26 mouse cellular contexts compared by ENCODE assay signal in genomic region chr7:126338906-126339305, GRCm38 (mm10). TPM values are rescaled to one million over a fixed set of nuclear protein-coding genes. Genes with fewer than 3 reads are reported as not detected.
DNase-seq lines count a peak whose midpoint lies in the region; ATAC-seq and TF ChIP-seq lines count a peak whose summit lies in the region.
"Had no signal": no experiment of that assay in that cellular context is flagged by ENCODE, and none has a peak within 500 bp of the region (broad histone marks: within the 10 kb centered on the region; RNA-seq: fewer than 3 reads in every experiment).

No protein-coding gene starts in this region.

- ATAC-seq in heart, embryonic 14.5 days (ENCODE audit: insufficient number of reproducible peaks, insufficient read depth, low FRiP score, low read depth), result no peak
- ATAC-seq in hindbrain, embryonic 13.5 days (ENCODE audit: low FRiP score), result no peak
- ATAC-seq: forebrain, embryonic 15.5 days; intestine, postnatal 0 days; lung, postnatal 0 days had no signal

- no peak overlapping the region for H3K4me2 ChIP-seq in heart, embryonic 14.5 days (ENCODE audit: low read length)
- no peak overlapping the region for H3K4me2 ChIP-seq in hindbrain, embryonic 13.5 days
- H3K4me2 ChIP-seq: forebrain, embryonic 15.5 days; hindbrain, embryonic 14.5 days; limb, embryonic 15.5 days; liver, embryonic 13.5 days had no signal

- no peak for TF ChIP-seq CTCF in thymus, adult 2 months (IDR thresholded peaks at IDR 0.05; ENCODE audit: borderline replicate concordance, control insufficient read depth, extremely low read depth, insufficient read depth, low read length, poor library complexity)

- H3K27ac ChIP-seq in heart, embryonic 14.5 days (replicated peaks in 1 of 2; ENCODE audit: control insufficient read depth in 1 of 2, insufficient read depth in 1 of 2, low read depth in 2 of 2, low read length in 2 of 2), result peak overlapping the region; percentile 19 to 37; a peak in 3 of 4 replicates
- peak overlapping the region; percentile 98 for H3K27ac ChIP-seq in thymus, adult 2 months (ENCODE audit: control insufficient read depth, insufficient read depth, low read length)
- H3K27ac ChIP-seq in hindbrain, embryonic 13.5 days, result no peak overlapping the region
- H3K27ac ChIP-seq: forebrain, embryonic 15.5 days; gastrocnemius, adult 2 months; hindbrain, embryonic 14.5 days; limb, embryonic 10.5 days; limb, embryonic 15.5 days; liver, embryonic 13.5 days; macrophage had no signal

- no peaks in the 10 kb centered on the region for H3K27me3 ChIP-seq in heart, embryonic 14.5 days (ENCODE audit: control insufficient read depth, insufficient read depth, low read length)
- no peaks in the 10 kb centered on the region for H3K27me3 ChIP-seq in thymus, adult 2 months (ENCODE audit: control insufficient read depth, insufficient read depth, low read length)
- 0 out of 2 replicates have a peak, but pooled peaks cover 3% of the 10 kb centered on the region for H3K27me3 ChIP-seq in hindbrain, embryonic 13.5 days
- H3K27me3 ChIP-seq: forebrain, embryonic 15.5 days; limb, embryonic 15.5 days; liver, embryonic 13.5 days had no signal

- H3K4me1 ChIP-seq in heart, embryonic 14.5 days (ENCODE audit: control insufficient read depth in 2 of 2, insufficient read depth in 2 of 2, low read length in 2 of 2), result peaks cover 6 to 13% of the 10 kb centered on the region in 2 experiments
- H3K4me1 ChIP-seq in thymus, adult 2 months (replicated peaks; ENCODE audit: control insufficient read depth, insufficient read depth, low read length), result peaks cover 39% of the 10 kb centered on the region
- no peaks in the 10 kb centered on the region for H3K4me1 ChIP-seq in hindbrain, embryonic 13.5 days (replicated peaks)
- H3K4me1 ChIP-seq: forebrain, embryonic 15.5 days; limb, embryonic 10.5 days had no signal

- no peaks in the 10 kb centered on the region for H3K9me3 ChIP-seq in heart, embryonic 14.5 days (ENCODE audit: control insufficient read depth, low read length)
- H3K9me3 ChIP-seq in hindbrain, embryonic 13.5 days, result no peaks in the 10 kb centered on the region
- H3K9me3 ChIP-seq: forebrain, embryonic 15.5 days; G1E; limb, embryonic 10.5 days; limb, embryonic 15.5 days; liver, embryonic 13.5 days had no signal

- 73% methylated on average over 8 of the region's 8 CpGs for WGBS in heart, embryonic 14.5 days
- WGBS in thymus, adult 2 months, result 74% methylated on average over 8 of the region's 8 CpGs
- WGBS in hindbrain, embryonic 13.5 days, result 88% methylated on average over 8 of the region's 8 CpGs

- H3K9ac ChIP-seq in heart, embryonic 14.5 days (ENCODE audit: low read length), result no peak overlapping the region
- no peak overlapping the region for H3K9ac ChIP-seq in hindbrain, embryonic 13.5 days
- H3K9ac ChIP-seq: forebrain, embryonic 15.5 days; hindbrain, embryonic 14.5 days; limb, embryonic 15.5 days; liver, embryonic 13.5 days had no signal

- TF ChIP-seq POLR2A in thymus, adult 2 months (IDR thresholded peaks at IDR 0.05; ENCODE audit: control insufficient read depth, extremely low read depth, insufficient read depth, low read length, poor library complexity), result no peak

- DNase-seq in heart, adult 11 months, result no peak
- no peak for DNase-seq in thymus, adult 2 months
- no peak for DNase-seq in thymus, adult 18-20 months
- peak; percentile 90 for DNase-seq in ES-CJ7 (ENCODE audit: low read depth, low spot score)
- no peak for DNase-seq in right cerebral cortex, postnatal 4 days
- DNase-seq: adrenal gland, postnatal 14 days; cerebellum, adult 11 months; cerebellum, adult 9-10 months; cerebellum, postnatal 36 days; gastrocnemius, adult 2 months; gastrocnemius, postnatal 36 days; kidney, adult 9 months; layer of hippocampus, postnatal 36 days; liver, embryonic 13.5 days; lung, adult 18-20 months; midbrain, embryonic 14.5 days had no signal

- no peak overlapping the region for H3K4me3 ChIP-seq in heart, embryonic 14.5 days (ENCODE audit: control insufficient read depth in 1 of 2, insufficient read depth in 1 of 2, low read depth in 1 of 2, low read length in 2 of 2)
- peak overlapping the region; percentile 5; the same call in 1 of the 2 replicates for H3K4me3 ChIP-seq in thymus, adult 2 months (ENCODE audit: control insufficient read depth, insufficient read depth, low read length)
- no peak overlapping the region for H3K4me3 ChIP-seq in hindbrain, embryonic 13.5 days
- H3K4me3 ChIP-seq: forebrain, embryonic 15.5 days; gastrocnemius, adult 2 months; limb, embryonic 10.5 days; limb, embryonic 15.5 days; liver, embryonic 13.5 days had no signal

- no peaks in the 10 kb centered on the region for H3K36me3 ChIP-seq in heart, embryonic 14.5 days (ENCODE audit: control insufficient read depth, insufficient read depth, low read length)
- no peaks in the 10 kb centered on the region for H3K36me3 ChIP-seq in thymus, adult 2 months (ENCODE audit: control insufficient read depth, insufficient read depth, low read length)
- H3K36me3 ChIP-seq in hindbrain, embryonic 13.5 days, result no peaks in the 10 kb centered on the region
- H3K36me3 ChIP-seq: forebrain, embryonic 15.5 days; G1E; limb, embryonic 10.5 days; limb, embryonic 15.5 days; liver, embryonic 13.5 days had no signal

RNA-seq across cellular contexts. Expression of gene Lat, which starts 30.5 kb away (rescaled TPM):
- polyA plus RNA-seq in heart, embryonic 14.5 days (2014; fragmentation: Nextera tagmentation; extraction: Ambion mirVana), result 3.3 and 3.4 TPM in 2 replicates
- polyA plus RNA-seq in thymus, adult 2 months (2012; rRNA removed), result 2,604 and 2,615 TPM in 2 replicates
- polyA plus RNA-seq in hindbrain, embryonic 13.5 days (2015; fragmentation: Nextera tagmentation; extraction: Ambion mirVana), result 1.3 and 1.9 TPM in 2 replicates

RNA-seq across cellular contexts. Expression of gene Spns1, which starts 38.3 kb away (rescaled TPM):
- polyA plus RNA-seq in heart, embryonic 14.5 days (2014; fragmentation: Nextera tagmentation; extraction: Ambion mirVana), result 35.1 and 35.8 TPM in 2 replicates
- polyA plus RNA-seq in thymus, adult 2 months (2012; rRNA removed), result 457 and 489 TPM in 2 replicates
- 77.5 and 79.9 TPM in 2 replicates for polyA plus RNA-seq in hindbrain, embryonic 13.5 days (2015; fragmentation: Nextera tagmentation; extraction: Ambion mirVana)

RNA-seq across cellular contexts. Expression of gene Nfatc2ip, which starts 57.6 kb away (rescaled TPM):
- polyA plus RNA-seq in heart, embryonic 14.5 days (2014; fragmentation: Nextera tagmentation; extraction: Ambion mirVana), result 1.3 and 2.0 TPM in 2 replicates
- polyA plus RNA-seq in thymus, adult 2 months (2012; rRNA removed), result 24.3 and 28.6 TPM in 2 replicates
- polyA plus RNA-seq in hindbrain, embryonic 13.5 days (2015; fragmentation: Nextera tagmentation; extraction: Ambion mirVana), result 3.1 and 3.2 TPM in 2 replicates

Comparison
In these comparisons a context has a peak if more than half of its experiments do, and no peak if none do; other contexts are left out.
1. RNA of gene Lat, which starts 30.5 kb away (polyA plus RNA-seq): 2,604 to 2,615 TPM in thymus, adult 2 months; 3.3 to 3.4 TPM in heart, embryonic 14.5 days and 1.3 to 1.9 TPM in hindbrain, embryonic 13.5 days; every median in the first group is over 100 times any median in the second.